Mouse (Mus musculus) cortical plate, adult 2 months (tissue): ENCODE data around the gene B830017H08Rik.

Source experiments
- CTCF ChIP-seq: fragments of 200-500 bp; IDR thresholded peaks from 2 replicates; pipeline ENCODE4 v1.5.1; 2011; ENCODE audit warnings: mild to moderate bottlenecking, control low read depth, low read length; ENCODE audit not compliant: insufficient read depth; ENCODE audit errors: extremely low read depth
- POLR2A ChIP-seq: fragments of 200-500 bp; IDR thresholded peaks from 2 replicates; pipeline ENCODE4 v1.6.1; 2011; ENCODE audit warnings: mild to moderate bottlenecking, low read length, control low read depth; ENCODE audit not compliant: insufficient read depth; ENCODE audit errors: extremely low read depth

DNA sequence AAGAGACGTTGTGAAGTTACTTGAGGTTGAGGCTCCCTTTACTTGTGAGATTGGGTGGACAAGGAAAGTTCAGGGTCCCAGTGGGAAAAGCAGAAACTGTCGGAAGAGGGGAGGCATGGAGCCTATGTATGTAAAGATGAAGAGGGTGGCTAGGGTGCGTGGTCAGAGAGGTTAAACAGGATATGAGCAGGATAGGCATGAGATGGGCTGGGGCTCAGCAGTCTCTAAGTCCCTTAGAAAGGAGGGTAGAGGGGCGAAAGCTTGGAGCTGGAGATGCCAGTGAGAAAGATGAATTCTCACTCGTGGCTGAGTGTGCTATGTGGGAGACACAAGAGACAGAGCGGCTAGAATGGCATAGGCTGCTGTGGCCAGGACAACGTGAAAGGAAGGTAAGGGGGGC, at the start of gene B830017H08Rik:
- no peak for TF ChIP-seq CTCF
- TF ChIP-seq POLR2A = no peak
